Mouse (Mus musculus) liver, embryonic 12.5 days (tissue): ENCODE measurements around the gene Arhgef39. TPM values are rescaled to one million over a fixed set of nuclear protein-coding genes. Genes with fewer than 3 reads are reported as not detected.
A peak's percentile ranks its signal among the peaks of the same experiment; 100 is the strongest.

Experiments used
- ATAC-seq: fragments of 200-750 bp; cut with Nextera tagmentation; 2 replicates; pipeline ENCODE4 v1.8.0; 2017; ENCODE audit warnings: moderate number of reproducible peaks, mild to moderate bottlenecking, moderate library complexity
- H3K27ac ChIP-seq: fragments of 300-500 bp; sonication (generic); 2 replicates; pipeline ENCODE4 v1.5.1; 2016; ENCODE audit warnings: mild to moderate bottlenecking
- H3K27me3 ChIP-seq: fragments of 300-500 bp; sonication (generic); replicated peaks from 2 replicates; pipeline ENCODE4 v1.6.1; 2016; ENCODE audit warnings: mild to moderate bottlenecking, moderate library complexity
- H3K36me3 ChIP-seq: fragments of 300-500 bp; sonication (generic); 2 replicates; pipeline ENCODE4 v1.6.1; 2016; ENCODE audit warnings: mild to moderate bottlenecking, moderate library complexity
- H3K4me1 ChIP-seq: fragments of 300-500 bp; sonication (generic); 2 replicates; pipeline ENCODE4 v1.6.1; 2016
- H3K4me2 ChIP-seq: fragments of 300-500 bp; sonication (generic); 2 replicates; pipeline ENCODE4 v1.6.1; 2016; ENCODE audit warnings: mild to moderate bottlenecking, moderate library complexity
- H3K4me3 ChIP-seq: fragments of 300-500 bp; sonication (generic); 2 replicates; pipeline ENCODE4 v1.5.1; 2016; ENCODE audit warnings: mild to moderate bottlenecking, moderate library complexity
- H3K9ac ChIP-seq: fragments of 300-500 bp; sonication (generic); 2 replicates; pipeline ENCODE4 v1.6.1; 2016; ENCODE audit warnings: mild to moderate bottlenecking, moderate library complexity
- H3K9me3 ChIP-seq: fragments of 300-500 bp; sonication (generic); replicated peaks from 2 replicates; pipeline ENCODE4 v1.6.1; 2016; ENCODE audit warnings: mild to moderate bottlenecking, moderate library complexity
- WGBS: fragments of 180-500 bp; shearing (Covaris S2); methylation state at CpG from one replicate; pipeline ENCODE4 v1.1.7; 2016; ENCODE audit not compliant: insufficient replicate concordance; 5-methylcytosine and 5-hydroxymethylcytosine counted together
- polyA plus RNA-seq: library from polyadenylated mRNA; unstranded; fragments of >200 nt; fragmentation: Nextera tagmentation; extraction: Ambion mirVana; gene quantifications from 2 replicates; pipeline ENCODE4 v1.2.1, GENCODE M21; 2016

Gene Arhgef39
- polyA plus RNA-seq, 1 experiment from 2014 or later = 35.8 TPM

- H3K9me3 ChIP-seq = no peaks in the 10 kb centered on the region
- no peak for ATAC-seq
- H3K9ac ChIP-seq = no peak overlapping the region
- H3K27ac ChIP-seq = no peak overlapping the region
- peaks cover 8% of the 10 kb centered on the region for H3K4me1 ChIP-seq
- no peak overlapping the region for H3K4me3 ChIP-seq
- H3K4me2 ChIP-seq = no peak overlapping the region
- no peaks in the 10 kb centered on the region for H3K36me3 ChIP-seq
- WGBS = 40% methylated on average over 1 of the region's 1 CpGs
- H3K27me3 ChIP-seq = 0 out of 2 replicates have a peak, but pooled peaks cover 3% of the 10 kb centered on the region
Observed at GRCm38 (mm10) chr4:43473636-43474035, 25.9 kb downstream of the Arhgef39 start.

- H3K4me3 ChIP-seq = no peak overlapping the region
- ATAC-seq = no peak
- WGBS = 71% methylated on average over 10 of the region's 10 CpGs
- no peaks in the 10 kb centered on the region for H3K4me1 ChIP-seq
- no peaks in the 10 kb centered on the region for H3K36me3 ChIP-seq
- no peak overlapping the region for H3K27ac ChIP-seq
- 0 out of 2 replicates have a peak, but pooled peaks cover 3% of the 10 kb centered on the region for H3K27me3 ChIP-seq
- H3K9me3 ChIP-seq = no peaks in the 10 kb centered on the region
- no peak overlapping the region for H3K9ac ChIP-seq
- H3K4me2 ChIP-seq = no peak overlapping the region
Observed at GRCm38 (mm10) chr4:43470301-43470700, 29.2 kb downstream of the Arhgef39 start.

GRCm38 (mm10) chr4:43466872-43467271 is 32.6 kb downstream of the Arhgef39 start:
- no peak for ATAC-seq
- 80% methylated on average over 7 of the region's 7 CpGs for WGBS
- Histone ChIP-seq H3K4me2 (no peak overlapping the region), H3K9me3 (no peaks in the 10 kb centered on the region), H3K9ac (no peak overlapping the region), H3K27ac (no peak overlapping the region), H3K36me3 (no peaks in the 10 kb centered on the region), H3K27me3 (no peaks in the 10 kb centered on the region), H3K4me1 (no peaks in the 10 kb centered on the region), H3K4me3 (no peak overlapping the region)

GRCm38 (mm10) chr4:43465935-43466334 is 33.6 kb downstream of the Arhgef39 start:
- H3K27me3 ChIP-seq = no peaks in the 10 kb centered on the region
- 62% methylated on average over 6 of the region's 6 CpGs for WGBS

GRCm38 (mm10) chr4:43463102-43463501 is 36.4 kb downstream of the Arhgef39 start:
- H3K36me3 ChIP-seq = no peaks in the 10 kb centered on the region
- H3K27ac ChIP-seq = no peak overlapping the region
- H3K27me3 ChIP-seq = peaks cover 1% of the 10 kb centered on the region; the same call in 1 of the 2 replicates
- H3K4me3 ChIP-seq = no peak overlapping the region
- no peak overlapping the region for H3K4me2 ChIP-seq
- H3K9me3 ChIP-seq = no peaks in the 10 kb centered on the region
- no peak overlapping the region for H3K9ac ChIP-seq
- WGBS = 61% methylated on average over 5 of the region's 5 CpGs
- no peaks in the 10 kb centered on the region for H3K4me1 ChIP-seq
- ATAC-seq = no peak

More at GRCm38 (mm10) chr4:43465935-43466334, 33.6 kb downstream of the Arhgef39 start:
- Histone ChIP-seq H3K9me3 (no peaks in the 10 kb centered on the region), H3K4me3 (no peak overlapping the region), H3K4me2 (no peak overlapping the region), H3K27ac (no peak overlapping the region), H3K36me3 (no peaks in the 10 kb centered on the region), H3K9ac (no peak overlapping the region), H3K4me1 (no peaks in the 10 kb centered on the region)
- ATAC-seq = no peak

GRCm38 (mm10) chr4:43457124-43457523 is 42.4 kb downstream of the Arhgef39 start:
- Histone ChIP-seq H3K36me3 (no peaks in the 10 kb centered on the region), H3K27ac (no peak overlapping the region), H3K4me1 (peaks cover 16% of the 10 kb centered on the region; the same call in 1 of the 2 replicates), H3K9ac (no peak overlapping the region), H3K9me3 (no peaks in the 10 kb centered on the region), H3K27me3 (peaks cover 56% of the 10 kb centered on the region), H3K4me3 (no peak overlapping the region), H3K4me2 (no peak overlapping the region)
- ATAC-seq = no peak
- WGBS = 27% methylated on average over 8 of the region's 8 CpGs

- Histone ChIP-seq H3K4me1 (peaks cover 16% of the 10 kb centered on the region; the same call in 1 of the 2 replicates), H3K36me3 (no peaks in the 10 kb centered on the region), H3K4me3 (no peak overlapping the region), H3K27ac (no peak overlapping the region), H3K27me3 (peaks cover 63% of the 10 kb centered on the region), H3K9ac (no peak overlapping the region), H3K4me2 (no peak overlapping the region), H3K9me3 (no peaks in the 10 kb centered on the region)
- no peak for ATAC-seq
- 13% methylated on average over 4 of the region's 4 CpGs for WGBS
Observed at GRCm38 (mm10) chr4:43456470-43456869, 43.0 kb downstream of the Arhgef39 start.

GRCm38 (mm10) chr4:43454041-43454836 is 45.3 kb downstream of the Arhgef39 start, which contains the start of gene Cd72:
Gene Cd72, minus strand, starts transcription at chr4:43454628.
- Histone ChIP-seq H3K27ac (no peak within 1 kb of the TSS), H3K4me2 (peak within 1 kb of the TSS; percentile 40), H3K4me3 (0 out of 2 replicates have a peak within 1 kb of the TSS, but pooled peaks have one; percentile 7), H3K9ac (no peak within 1 kb of the TSS), H3K9me3 (no peaks in the 10 kb centered on the region), H3K4me1 (peaks cover 16% of the 10 kb centered on the region; the same call in 1 of the 2 replicates), H3K36me3 (no peaks in the 10 kb centered on the region), H3K27me3 (peaks cover 74% of the 10 kb centered on the region)
- WGBS = 13% methylated on average over 20 of the region's 20 CpGs
- ATAC-seq = no peak

- Histone ChIP-seq H3K4me1 (peaks cover 16% of the 10 kb centered on the region; the same call in 1 of the 2 replicates), H3K9me3 (no peaks in the 10 kb centered on the region), H3K27me3 (peaks cover 74% of the 10 kb centered on the region), H3K9ac (no peak overlapping the region), H3K4me2 (peak overlapping the region; percentile 40), H3K36me3 (no peaks in the 10 kb centered on the region), H3K27ac (no peak overlapping the region), H3K4me3 (peak overlapping the region; percentile 7; the same call in 1 of the 2 replicates)
- 2% methylated on average over 18 of the region's 18 CpGs for WGBS
- ATAC-seq = no peak
Observed at GRCm38 (mm10) chr4:43453413-43453812, 46.1 kb downstream of the Arhgef39 start.

- H3K36me3 ChIP-seq = peaks cover 4% of the 10 kb centered on the region
- H3K27me3 ChIP-seq = peaks cover 66% of the 10 kb centered on the region
- no peak overlapping the region for H3K9ac ChIP-seq
- no peaks in the 10 kb centered on the region for H3K9me3 ChIP-seq
- no peak overlapping the region for H3K4me3 ChIP-seq
- no peak overlapping the region for H3K27ac ChIP-seq
- H3K4me2 ChIP-seq = no peak overlapping the region
- ATAC-seq = no peak
- peaks cover 16% of the 10 kb centered on the region; the same call in 1 of the 2 replicates for H3K4me1 ChIP-seq
- WGBS = 43% methylated on average over 11 of the region's 11 CpGs
Observed at GRCm38 (mm10) chr4:43452315-43452714, 47.2 kb downstream of the Arhgef39 start.

- 71% methylated on average over 3 of the region's 3 CpGs for WGBS
- peaks cover 52% of the 10 kb centered on the region for H3K27me3 ChIP-seq
- H3K4me3 ChIP-seq = no peak overlapping the region
- H3K27ac ChIP-seq = no peak overlapping the region
- H3K36me3 ChIP-seq = peaks cover 24% of the 10 kb centered on the region
- H3K9me3 ChIP-seq = no peaks in the 10 kb centered on the region
- H3K4me1 ChIP-seq = peaks cover 17% of the 10 kb centered on the region
- H3K9ac ChIP-seq = no peak overlapping the region
- no peak for ATAC-seq
- H3K4me2 ChIP-seq = no peak overlapping the region
Observed at GRCm38 (mm10) chr4:43448554-43448953, 50.9 kb downstream of the Arhgef39 start.

- ATAC-seq = no peak
- no peak overlapping the region for H3K27ac ChIP-seq
- H3K4me2 ChIP-seq = no peak overlapping the region
- peaks cover 48% of the 10 kb centered on the region for H3K27me3 ChIP-seq
- no peak overlapping the region for H3K4me3 ChIP-seq
- peaks cover 24% of the 10 kb centered on the region for H3K36me3 ChIP-seq
- H3K9me3 ChIP-seq = no peaks in the 10 kb centered on the region
- H3K4me1 ChIP-seq = peaks cover 21% of the 10 kb centered on the region
- no peak overlapping the region for H3K9ac ChIP-seq
- WGBS = 82% methylated on average over 13 of the region's 13 CpGs
Observed at GRCm38 (mm10) chr4:43447251-43447650, 52.2 kb downstream of the Arhgef39 start.
